Mouse (Mus musculus) naive thymus-derived CD4-positive, alpha-beta T cell, adult 2 months (primary cell): ENCODE results near the gene Dnah14.

Experiments used
- DNase-seq: peaks from one replicate; pipeline ENCODE4 v3.0.0-alpha.2; 2011; ENCODE audit warnings: low read depth

Dnah14 gene

GRCm38 (mm10) chr1:181599376-181599775 lies 23.0 kb downstream of the Dnah14 start:
- no peak for DNase-seq

GRCm38 (mm10) chr1:181611118-181611517 lies 34.8 kb downstream of the Dnah14 start:
- no peak for DNase-seq

GRCm38 (mm10) chr1:181615866-181616491 lies 39.6 kb downstream of the Dnah14 start:
- peak; percentile 64 for DNase-seq

- DNase-seq = peak; percentile 44
Measured at GRCm38 (mm10) chr1:181617332-181617731, 41.0 kb downstream of the Dnah14 start.

GRCm38 (mm10) chr1:181623149-181623680 lies 46.9 kb downstream of the Dnah14 start:
- DNase-seq = no peak

- DNase-seq = no peak
Measured at GRCm38 (mm10) chr1:181624876-181625275, 48.5 kb downstream of the Dnah14 start.

GRCm38 (mm10) chr1:181628276-181628675 lies 51.9 kb downstream of the Dnah14 start:
- DNase-seq = no peak

GRCm38 (mm10) chr1:181631371-181631770 lies 55.0 kb downstream of the Dnah14 start:
- DNase-seq = no peak

GRCm38 (mm10) chr1:181637997-181638713 lies 61.8 kb downstream of the Dnah14 start:
- no peak for DNase-seq

GRCm38 (mm10) chr1:181640383-181640782 lies 64.0 kb downstream of the Dnah14 start:
- DNase-seq = no peak

- no peak for DNase-seq
Measured at GRCm38 (mm10) chr1:181647467-181647866, 71.1 kb downstream of the Dnah14 start.

GRCm38 (mm10) chr1:181653481-181653880 lies 77.1 kb downstream of the Dnah14 start:
- DNase-seq = no peak

- no peak for DNase-seq
Measured at GRCm38 (mm10) chr1:181656421-181656820, 80.1 kb downstream of the Dnah14 start.

GRCm38 (mm10) chr1:181666801-181667200 lies 90.4 kb downstream of the Dnah14 start:
- DNase-seq = no peak

- DNase-seq = no peak
Measured at GRCm38 (mm10) chr1:181694729-181695498, 118.6 kb downstream of the Dnah14 start.

- DNase-seq = peak; percentile 58
Measured at GRCm38 (mm10) chr1:181728707-181729106, 152.3 kb downstream of the Dnah14 start.

- DNase-seq = no peak
Measured at GRCm38 (mm10) chr1:181733517-181733916, 157.2 kb downstream of the Dnah14 start.

- no peak for DNase-seq
Measured at GRCm38 (mm10) chr1:181740259-181740658, 163.9 kb downstream of the Dnah14 start.

GRCm38 (mm10) chr1:181742251-181742885 lies 166.0 kb downstream of the Dnah14 start:
- no peak for DNase-seq

GRCm38 (mm10) chr1:181769392-181769791 lies 193.0 kb downstream of the Dnah14 start:
- DNase-seq = peak; percentile 7

GRCm38 (mm10) chr1:181771871-181772270 lies 195.5 kb downstream of the Dnah14 start:
- DNase-seq = no peak

GRCm38 (mm10) chr1:181776541-181776940 lies 200.2 kb downstream of the Dnah14 start:
- DNase-seq = no peak
